Mouse (Mus musculus) spleen, adult 12 weeks (tissue): ENCODE data around the gene Syne2.

Experiments
- DNase-seq: peaks from one replicate; pipeline ENCODE4 v3.0.0; 2022; ENCODE audit warnings: low spot score

Gene Syne2

DNA sequence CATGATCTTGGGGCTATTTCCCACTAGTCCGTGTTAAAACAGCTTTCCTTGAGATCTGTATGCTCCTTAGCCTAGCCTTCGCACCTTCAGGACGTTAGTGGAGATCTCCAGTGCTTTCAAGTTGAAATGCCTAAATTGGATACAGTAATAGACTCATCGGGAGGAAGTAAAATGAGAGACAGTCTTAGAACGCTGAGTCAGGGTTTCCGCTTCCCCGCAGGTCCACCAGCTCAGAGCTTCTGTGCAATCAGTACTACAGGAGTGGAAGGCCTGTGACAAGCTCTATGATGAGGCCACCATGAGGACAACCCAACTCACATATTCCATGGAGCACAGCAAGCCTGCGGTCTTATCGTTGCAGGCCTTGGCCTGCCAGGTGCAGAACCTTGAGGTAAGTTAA, 233.9 kb downstream of the Syne2 start:
- DNase-seq: no peak

DNA sequence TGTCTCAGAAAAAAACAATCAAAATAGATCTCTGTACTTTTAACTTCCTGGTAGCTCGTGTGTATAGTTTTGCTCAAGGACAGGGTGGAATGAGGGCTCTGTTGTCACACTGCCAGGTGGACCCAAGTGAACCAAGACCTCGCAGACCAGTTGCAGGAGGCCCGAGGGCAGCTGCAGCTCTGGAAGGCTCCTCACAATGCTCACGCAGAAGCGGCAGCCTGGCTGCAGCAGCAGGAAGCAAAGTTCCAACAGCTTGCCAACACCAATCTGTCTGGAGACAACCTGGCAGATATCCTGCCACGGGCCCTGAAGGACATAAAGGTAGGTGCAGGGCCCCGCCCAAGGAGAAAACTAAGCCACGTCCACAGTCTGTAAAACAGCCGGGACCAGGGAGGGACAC, 236.7 kb downstream of the Syne2 start:
- DNase-seq: no peak

DNA sequence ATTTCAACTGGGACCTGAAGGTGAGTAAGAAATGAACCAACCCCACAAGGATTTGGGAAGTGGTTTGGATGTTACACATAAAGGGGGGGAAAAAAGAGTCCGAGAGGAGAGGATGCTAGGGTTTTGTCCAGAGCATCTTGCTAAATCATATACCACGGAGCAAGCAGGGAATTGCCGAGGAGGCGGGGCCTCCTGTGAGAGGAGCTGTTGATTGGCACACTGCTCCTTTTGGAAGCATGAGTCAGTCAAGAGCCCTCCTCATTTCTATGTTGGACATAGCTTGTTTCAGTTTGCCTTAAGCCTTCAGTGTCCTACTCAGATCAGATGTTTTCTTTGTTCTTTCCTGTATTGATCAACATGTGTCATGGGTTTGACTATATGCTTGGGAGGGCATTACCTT, 245.1 kb downstream of the Syne2 start:
- DNase-seq: no peak

DNA sequence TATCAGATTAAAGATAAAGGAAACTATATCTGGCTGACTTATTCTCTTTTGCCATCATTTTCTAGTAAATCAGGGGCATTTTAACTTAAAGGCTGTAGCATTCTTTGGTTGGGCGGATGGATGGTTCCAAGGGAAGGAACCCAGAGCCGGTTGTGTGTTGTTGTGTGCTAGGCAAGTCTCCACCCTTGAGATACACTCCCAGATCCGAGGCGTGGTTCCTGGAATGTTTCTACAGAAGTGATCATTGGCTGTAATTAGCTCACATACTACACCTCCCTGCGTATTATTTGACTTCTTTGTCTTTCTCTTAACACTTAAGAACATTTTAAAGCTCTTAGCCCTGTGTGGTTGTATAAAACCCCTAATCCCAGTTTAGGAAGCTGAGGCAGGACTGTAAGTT, 252.5 kb downstream of the Syne2 start:
- no peak for DNase-seq

DNA sequence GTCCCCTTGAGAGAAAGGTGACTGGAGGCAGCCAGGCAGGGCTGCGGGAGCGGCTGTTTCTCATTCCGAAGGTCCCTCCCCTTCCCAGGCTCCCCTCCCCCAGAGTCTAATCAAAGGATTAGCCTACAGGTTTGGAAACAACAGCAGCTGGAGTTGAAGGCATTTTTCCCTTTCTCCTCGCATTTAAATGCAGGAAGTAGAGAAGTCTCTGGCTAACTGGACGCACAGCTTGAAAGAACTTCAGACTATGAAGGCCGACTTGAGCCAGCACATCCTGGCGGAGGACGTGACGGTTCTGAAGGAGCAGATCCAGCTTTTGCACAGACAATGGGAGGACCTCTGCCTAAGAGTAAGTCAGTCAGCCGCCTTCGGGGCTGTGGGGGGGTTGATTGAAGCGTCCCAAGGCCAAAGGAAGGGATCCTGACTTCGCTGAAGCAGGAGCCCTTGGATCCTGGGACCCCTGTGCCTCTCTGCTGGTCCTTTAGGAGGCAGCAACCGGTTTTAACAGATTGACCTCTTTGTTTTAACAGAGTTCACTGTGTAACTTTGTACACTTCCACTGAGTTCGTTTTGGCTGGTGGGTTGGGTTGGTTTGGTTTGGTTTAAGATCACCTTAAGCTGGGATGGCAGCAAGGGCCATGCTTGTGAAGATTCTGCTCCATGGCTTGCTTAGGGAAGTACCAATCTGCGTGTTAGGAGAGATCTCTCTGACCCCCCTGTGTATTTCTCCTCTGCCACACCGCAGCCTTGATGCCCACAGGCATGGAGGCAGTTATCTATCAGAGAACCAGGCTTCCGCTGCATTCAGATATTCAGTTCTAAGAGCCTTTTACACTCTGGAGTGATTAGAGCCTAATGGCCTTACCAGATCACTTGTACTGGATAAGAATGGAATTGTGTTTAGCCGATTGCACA, 254.3 kb downstream of the Syne2 start:
- DNase-seq: no peak

DNA sequence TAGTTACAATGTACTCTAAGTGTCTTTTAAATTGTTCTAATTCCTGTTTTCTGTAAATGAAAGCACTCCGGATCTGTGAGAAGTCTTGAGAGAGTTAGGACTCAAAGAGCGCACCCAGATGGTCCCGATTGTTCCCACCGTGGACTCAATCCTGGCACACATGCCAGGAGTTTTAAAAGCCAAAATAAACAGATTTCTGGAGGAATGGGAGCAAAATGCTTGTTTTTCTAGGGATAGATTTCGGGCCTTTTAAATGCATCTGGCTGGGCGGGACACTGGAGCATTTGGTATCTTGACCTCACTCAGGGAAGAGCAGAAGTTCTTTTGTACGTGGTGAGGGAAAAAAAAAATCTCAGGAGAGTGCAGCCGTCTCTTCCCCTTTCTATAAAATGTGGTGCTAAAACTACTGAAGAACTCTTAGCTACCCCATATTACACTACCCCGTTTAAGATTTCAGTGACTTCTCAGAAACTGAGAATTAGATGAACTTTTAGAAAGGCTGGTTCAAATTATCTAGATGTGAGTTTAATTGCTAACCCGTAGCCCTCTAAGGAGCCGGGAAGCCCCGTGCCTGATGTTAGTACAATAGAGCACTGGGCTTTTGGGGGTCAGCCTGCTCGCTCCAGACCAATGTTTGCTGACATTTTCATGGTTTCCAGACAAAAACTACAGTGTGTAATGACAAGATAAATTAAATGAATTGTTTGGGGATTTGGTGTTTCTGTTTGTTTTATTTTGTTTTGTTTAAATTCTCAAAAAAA, 255.3 kb downstream of the Syne2 start:
- no peak for DNase-seq

DNA sequence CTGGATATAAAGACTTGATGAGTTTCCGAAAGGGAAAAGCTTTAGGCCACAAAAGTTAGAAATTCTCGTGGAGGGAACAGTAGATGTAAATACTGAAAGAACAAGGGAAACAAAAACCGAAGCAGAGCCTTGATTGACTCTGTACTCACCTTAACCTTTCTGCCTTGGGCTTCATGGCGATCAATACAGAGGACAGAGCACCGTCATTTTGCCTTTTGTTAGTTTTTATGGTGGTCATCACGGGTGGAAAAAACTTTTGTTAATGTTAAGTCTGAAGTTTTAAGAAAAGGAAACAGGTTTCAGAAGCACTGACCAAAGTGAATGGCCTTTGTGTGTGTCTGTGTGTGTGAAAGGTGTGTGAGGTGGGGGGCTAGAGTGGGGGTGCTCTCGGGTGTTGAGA, 256.0 kb downstream of the Syne2 start:
- DNase-seq: no peak

DNA sequence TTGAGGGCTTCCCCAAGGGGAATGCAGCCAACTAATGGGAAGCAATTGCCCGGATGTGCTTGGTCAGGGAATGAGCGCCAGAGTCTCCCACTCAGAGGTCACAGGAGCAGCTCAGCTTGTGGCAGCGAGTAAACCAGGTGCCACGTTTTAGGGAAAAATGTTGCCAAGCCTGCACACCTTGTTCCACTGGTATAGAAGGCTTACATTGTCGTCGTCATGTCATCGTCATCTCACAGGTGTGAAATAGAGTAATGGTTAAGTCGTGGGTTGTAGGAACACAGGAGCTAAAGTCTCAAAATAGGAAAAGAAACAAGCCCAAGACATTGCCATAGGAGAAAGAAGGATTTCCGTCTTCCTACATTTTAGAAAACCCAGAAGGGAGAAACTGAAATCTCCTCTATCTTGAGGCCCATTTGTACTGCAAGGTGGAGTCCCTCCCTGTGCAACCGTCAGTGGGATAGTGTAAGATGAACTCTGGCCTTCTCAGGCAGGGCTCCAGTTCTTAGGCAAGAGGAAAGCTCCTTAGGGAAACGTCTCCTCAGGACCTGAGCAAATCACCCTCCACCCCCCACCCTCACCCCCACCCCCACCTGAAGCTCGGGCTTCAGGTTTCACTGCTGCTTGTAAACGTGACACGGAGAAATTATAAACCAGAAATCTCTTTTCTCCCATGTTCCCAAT, 263.1 kb downstream of the Syne2 start:
- DNase-seq: no peak

DNA sequence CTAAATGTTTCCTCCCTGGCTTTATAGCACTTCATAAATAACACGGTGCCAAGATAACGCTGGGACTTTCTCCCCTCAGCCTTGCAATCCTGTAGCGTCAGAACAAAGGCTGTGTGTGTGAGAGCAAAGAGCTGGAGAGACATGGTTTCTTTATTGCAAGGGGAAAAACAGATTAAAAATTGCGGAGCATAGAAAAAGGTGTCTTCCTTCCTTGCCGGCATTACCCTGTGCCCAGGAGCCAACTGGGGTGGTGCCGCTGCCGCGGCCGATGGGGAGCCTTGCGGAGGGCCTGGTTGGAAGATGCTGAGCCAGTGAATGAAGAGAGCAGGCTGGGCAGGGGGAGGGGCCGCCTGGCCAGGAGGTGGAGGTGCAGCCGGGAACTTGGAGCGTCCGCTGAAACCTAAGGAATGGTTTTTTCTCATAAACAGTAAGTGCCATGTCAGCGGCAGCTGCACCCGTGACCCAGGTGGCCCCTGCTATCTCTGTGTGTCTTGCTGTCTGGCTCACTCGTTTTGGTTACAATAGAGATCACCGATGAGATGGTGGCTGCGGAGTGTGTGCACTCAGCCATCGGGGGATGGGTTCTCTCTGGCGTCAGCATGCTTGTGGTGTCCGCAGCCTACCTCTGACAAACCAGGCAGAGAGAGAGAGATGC, 263.8 kb downstream of the Syne2 start:
- DNase-seq: no peak

DNA sequence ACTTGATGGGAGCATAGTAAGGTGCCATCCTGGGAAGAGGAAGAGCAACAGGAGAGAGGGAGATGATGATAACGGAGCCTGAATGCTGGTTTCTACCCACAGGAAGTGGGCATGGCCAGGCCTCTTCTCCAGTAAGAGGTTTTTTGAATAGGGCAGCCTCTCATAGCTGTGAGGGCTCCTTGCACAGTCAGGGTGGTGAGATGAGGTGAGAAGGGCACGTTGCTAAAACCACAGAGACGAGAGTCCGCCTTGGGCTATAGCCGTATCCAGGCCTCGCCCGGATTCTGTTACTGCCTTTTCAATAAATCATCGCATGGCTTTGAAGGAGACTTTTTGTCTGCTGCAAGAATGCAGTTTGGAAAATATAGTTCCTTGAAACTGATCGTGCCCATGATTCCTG, 267.1 kb downstream of the Syne2 start:
- DNase-seq: no peak

DNA sequence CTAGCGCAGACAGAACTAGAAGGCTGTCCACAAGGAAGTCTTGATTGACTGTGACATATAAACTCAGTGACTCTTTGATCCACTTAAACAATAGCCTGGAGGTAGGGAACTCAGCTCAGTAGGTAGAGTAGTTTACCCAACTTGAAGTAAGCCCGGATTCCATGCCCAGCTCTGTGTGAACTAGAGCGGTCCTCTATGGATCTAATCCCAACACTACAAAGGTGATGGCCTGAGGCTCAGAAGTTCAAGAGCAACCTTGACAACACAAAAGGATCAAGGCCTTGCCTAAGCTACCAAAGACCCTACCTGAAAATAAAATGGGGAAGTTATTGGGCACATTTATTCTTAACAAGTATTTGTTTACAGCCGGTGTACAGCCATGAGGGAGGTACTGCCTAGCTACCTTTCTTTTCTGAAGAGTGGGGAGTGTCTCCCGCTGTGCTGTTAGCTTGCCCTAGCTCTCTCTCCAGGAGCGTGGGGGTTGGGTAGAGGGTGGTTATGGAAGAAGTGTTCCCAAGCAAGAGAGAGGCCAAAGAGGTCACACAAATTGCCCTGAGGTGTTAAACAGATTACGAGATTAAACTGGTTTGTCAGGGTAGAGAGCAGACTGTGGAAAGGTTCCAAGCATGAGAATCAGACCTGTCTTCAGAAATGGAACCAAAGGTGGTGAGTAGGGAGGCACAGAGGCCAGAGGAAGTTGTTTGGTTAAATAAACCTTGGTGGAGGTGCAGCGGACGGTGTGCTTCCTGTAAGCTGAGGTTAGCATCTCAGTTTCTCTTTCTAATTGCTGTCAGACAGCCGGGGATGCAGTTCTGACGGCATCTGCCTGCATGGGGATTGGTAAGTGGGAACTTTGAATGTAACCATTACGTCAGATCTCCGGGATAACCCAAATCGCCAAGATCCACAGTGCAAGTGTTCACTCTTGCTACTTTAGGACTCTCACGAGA, 268.3 kb downstream of the Syne2 start:
- peak; percentile 10 for DNase-seq

DNA sequence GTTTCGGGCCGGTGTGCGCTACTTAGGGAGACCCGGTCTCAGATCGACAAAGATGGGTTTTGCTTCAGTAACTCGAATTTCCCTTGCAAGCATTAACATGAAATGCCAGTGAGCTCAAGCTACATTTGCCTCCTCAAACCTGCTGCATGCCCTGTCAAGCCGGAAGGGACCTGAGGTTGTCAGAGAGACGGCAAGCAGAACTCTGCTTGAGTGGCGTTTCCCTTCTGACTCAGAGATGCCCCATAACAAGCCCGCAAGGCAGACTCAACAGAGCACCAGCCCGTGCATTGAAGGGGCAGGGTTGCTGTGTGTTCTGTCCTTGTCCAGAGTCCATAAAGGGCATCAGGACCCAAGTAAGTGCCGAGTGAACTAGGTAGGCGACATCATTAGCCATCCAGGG, 269.1 kb downstream of the Syne2 start:
- no peak for DNase-seq

DNA sequence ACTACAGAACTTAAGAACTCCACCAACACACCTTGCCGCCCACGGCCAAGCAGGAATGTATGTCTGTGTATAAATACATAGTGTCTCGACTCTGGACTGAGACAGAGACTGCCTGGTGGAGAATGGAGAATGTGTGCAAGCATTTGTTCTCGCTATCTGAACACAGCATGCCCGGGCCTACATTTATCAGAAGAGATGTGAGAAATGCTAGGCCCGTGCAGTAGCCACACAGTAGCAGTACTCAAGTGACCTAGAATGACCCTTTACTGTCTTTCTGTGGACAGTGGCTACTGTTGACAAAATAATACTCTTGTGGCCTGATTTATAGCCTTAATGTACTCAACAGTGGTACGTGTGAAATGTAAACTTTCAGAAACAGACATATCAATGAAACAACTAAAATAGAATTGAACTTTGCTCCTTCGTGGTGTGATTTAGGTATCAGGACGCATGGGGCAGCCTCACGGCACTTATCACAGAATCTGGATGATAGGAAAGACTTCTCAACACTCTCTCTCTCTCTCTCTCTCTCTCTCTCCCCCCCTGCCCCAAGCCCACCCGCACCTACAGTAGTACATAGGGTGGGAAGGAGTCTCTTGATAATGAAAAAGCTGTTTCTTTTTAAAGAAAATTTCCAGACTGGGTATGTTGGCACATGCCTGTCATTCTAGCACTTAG, 275.0 kb downstream of the Syne2 start:
- DNase-seq: no peak

DNA sequence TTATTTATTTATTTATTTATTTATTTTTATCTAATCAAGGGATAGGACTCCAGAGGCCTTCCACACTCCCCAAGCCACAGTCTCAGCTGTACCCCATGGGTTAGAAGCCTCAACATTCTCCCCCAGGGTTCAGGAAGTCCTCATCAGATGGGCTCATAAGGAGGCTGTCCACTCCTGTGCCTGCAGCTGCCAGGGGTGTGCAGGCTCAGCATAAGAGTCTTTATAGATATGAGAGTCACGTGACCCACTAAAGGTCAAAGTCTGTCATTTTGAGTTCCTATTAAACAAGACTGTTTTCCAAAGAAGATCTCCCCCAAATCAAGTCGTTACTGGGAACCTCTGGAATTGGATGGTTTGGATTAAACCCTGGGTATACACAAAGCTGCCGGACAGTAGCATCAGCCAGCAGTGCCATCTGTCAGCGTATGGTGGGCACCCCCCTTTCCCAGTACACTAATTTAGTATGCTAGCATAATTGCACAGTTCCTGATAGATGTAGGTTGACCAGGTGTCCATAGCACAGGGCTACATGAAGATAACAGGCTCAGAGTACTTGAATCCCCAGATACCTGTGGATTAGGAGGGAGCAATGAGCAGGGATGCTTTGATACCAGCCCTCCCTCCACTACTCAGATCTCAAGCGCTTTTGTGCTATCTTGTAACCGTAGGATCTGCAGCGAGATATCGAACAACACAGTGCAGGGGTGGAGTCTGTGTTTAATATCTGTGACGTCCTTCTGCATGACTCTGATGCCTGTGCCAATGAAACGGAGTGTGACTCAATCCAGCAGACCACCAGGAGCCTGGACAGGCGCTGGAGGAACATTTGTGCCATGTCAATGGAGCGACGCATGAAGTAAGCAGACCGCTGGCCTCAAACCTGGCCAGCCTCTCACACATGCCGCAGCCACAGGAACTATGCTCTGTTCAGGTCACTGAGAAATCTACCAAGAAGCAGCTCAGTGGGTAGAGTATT, 276.0 kb downstream of the Syne2 start:
- no peak for DNase-seq

DNA sequence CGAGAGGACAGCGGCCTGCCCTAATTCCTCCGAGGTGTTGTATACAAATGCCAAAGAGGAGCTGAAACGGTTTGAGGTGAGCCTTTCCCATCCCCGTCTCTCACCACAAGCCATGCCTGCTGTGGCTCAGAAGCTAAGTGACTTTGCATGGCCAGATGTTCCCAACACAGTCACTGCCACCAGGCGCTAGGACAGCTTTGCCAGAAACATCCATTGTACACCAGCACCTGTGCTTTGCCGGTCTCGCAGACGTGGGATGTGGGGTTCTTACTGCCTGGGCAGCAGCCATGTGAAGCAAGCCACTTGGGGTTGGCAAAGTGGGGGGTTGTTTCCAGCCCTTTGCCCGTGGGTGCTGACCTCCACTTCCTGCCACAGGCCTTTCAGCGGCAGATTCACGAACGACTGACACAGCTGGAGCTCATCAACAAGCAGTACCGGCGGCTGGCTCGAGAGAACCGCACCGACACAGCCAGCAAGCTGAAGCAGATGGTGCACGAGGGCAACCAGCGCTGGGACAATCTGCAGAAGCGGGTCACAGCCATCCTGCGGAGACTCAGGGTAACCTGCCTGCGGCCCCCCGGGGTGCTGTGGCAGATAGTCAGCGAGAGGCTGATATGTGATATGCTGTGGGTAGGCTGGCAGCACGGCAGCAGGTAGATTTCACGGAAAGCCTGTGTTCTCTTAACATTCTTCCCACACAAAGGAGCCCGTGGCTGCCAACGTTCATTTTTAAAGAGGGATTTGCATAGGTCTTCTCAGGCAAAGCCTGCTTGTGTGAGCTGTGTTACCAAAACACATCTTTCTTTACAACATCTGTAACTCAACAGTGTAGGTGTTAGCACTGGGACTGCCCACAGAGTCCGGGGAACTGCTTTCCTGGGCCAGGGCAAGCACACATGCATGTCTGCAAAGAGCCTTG, 277.4 kb downstream of the Syne2 start:
- no peak for DNase-seq

DNA sequence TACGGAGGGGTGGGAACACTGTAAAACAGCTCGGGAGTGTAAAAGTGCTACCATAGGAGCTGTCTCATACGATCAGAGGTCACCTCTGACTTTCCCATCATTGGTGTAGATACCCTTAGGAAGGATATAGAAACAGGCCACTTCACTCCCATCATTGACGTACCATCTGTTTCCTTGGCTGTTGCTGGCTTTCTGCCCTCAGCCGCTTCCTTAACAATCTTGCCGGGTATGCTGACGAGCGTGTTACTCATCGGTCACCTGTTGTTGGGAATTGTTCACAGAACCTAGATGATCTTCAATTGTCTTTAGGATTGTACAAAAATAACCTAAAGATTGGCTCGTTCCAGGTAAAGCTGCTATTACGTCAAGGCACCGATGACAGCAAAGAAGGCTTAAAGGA, 284.7 kb downstream of the Syne2 start:
- DNase-seq: no peak

DNA sequence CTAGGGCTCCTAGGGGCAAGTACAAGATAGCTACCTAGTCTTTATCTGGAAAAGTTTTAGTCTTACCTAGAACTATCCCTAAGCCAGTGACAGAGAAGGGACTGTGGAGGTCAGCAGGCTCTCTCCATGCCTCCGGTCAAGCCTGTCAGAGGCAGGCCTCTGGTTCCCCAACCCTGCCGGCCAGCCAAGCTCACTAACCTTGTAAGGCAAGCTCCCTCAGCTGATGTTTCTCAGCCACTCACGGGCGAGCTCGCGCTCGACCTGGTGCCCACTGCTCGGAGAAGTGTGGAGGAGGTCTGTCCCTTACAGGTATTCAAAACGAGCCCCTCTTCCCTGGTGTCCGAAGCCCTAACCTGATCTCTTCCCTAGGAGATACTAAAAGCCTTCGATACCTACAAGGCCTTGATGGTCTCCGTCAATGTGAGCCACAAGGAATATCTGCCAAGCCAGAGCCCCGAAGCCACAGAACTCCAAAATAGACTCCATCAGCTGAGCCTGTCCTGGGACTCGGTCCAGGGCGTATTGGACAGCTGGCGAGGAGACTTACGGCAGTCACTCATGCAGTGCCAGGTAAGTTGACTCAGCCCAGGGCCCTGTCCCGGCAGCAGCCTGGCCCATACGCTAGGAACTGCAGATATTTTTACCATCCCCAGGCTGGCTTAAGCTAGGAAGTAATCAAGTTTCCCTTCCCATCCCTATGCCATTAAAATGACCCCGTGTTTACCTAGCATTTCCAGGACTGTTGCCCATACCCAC, 286.8 kb downstream of the Syne2 start:
- DNase-seq: no peak
